ENCODE assay signal across 13 mouse cellular contexts in genomic region chr15:98076901-98077300, GRCm38 (mm10).
"Had no signal": no experiment of that assay in that cellular context is flagged by ENCODE, and none has a peak within 500 bp of the region (broad histone marks: within the 10 kb centered on the region; RNA-seq: fewer than 3 reads in every experiment).

No protein-coding gene starts in this region.

- H3K27me3 ChIP-seq: lung, embryonic 15.5 days; megakaryocyte, embryonic 14.5 days; midbrain, embryonic 13.5 days; midbrain, embryonic 15.5 days; neural tube, embryonic 12.5 days had no signal

- H3K9ac ChIP-seq: lung, embryonic 15.5 days; midbrain, embryonic 13.5 days; midbrain, embryonic 15.5 days; neural tube, embryonic 12.5 days had no signal

- H3K4me1 ChIP-seq: lung, embryonic 15.5 days; midbrain, embryonic 13.5 days; midbrain, embryonic 15.5 days; neural tube, embryonic 12.5 days had no signal

- H3K27ac ChIP-seq: lung, embryonic 15.5 days; macrophage; midbrain, embryonic 13.5 days; midbrain, embryonic 15.5 days; neural tube, embryonic 12.5 days had no signal

- H3K4me3 ChIP-seq: lung, embryonic 15.5 days; megakaryocyte, embryonic 14.5 days; midbrain, embryonic 13.5 days; midbrain, embryonic 15.5 days; neural tube, embryonic 12.5 days had no signal

- H3K9me3 ChIP-seq: lung, embryonic 15.5 days; megakaryocyte, embryonic 14.5 days; midbrain, embryonic 13.5 days; midbrain, embryonic 15.5 days; neural tube, embryonic 12.5 days had no signal

- DNase-seq: lung, adult 18-20 months; lung, postnatal 14 days; lung, postnatal 36 days; right cerebral cortex, postnatal 14 days; thymus, adult 18-20 months; thymus, postnatal 14 days; thymus, postnatal 36 days had no signal
